13 mouse cellular contexts compared by ENCODE assay signal in genomic region chr1:155070561-155071286, GRCm38 (mm10). TPM values are rescaled to one million over a fixed set of nuclear protein-coding genes. Genes with fewer than 3 reads are reported as not detected.
DNase-seq lines count a peak whose midpoint lies in the region; ATAC-seq lines count a peak whose summit lies in the region.
"Had no signal": no experiment of that assay in that cellular context is flagged by ENCODE, and none has a peak within 500 bp of the region (broad histone marks: within the 10 kb centered on the region; RNA-seq: fewer than 3 reads in every experiment).

No protein-coding gene starts in this region.

- H3K4me3 ChIP-seq in forebrain, embryonic 11.5 days (ENCODE audit: low read depth, low read length) = no peak overlapping the region
- H3K4me3 ChIP-seq in forebrain, embryonic 13.5 days = no peak overlapping the region
- no peak overlapping the region for H3K4me3 ChIP-seq in midbrain, embryonic 16.5 days (ENCODE audit: low read depth, low read length)
- no peak overlapping the region for H3K4me3 ChIP-seq in midbrain, embryonic 13.5 days (replicated peaks)
- H3K4me3 ChIP-seq in hindbrain, embryonic 15.5 days = no peak overlapping the region
- H3K4me3 ChIP-seq in stomach, embryonic 15.5 days (replicated peaks) = no peak overlapping the region
- H3K4me3 ChIP-seq: forebrain, embryonic 15.5 days; lung, embryonic 15.5 days had no signal

- peaks cover 17% of the 10 kb centered on the region for H3K4me1 ChIP-seq in forebrain, embryonic 11.5 days (replicated peaks; ENCODE audit: control insufficient read depth, insufficient read depth, low read length)
- peaks cover 36% of the 10 kb centered on the region for H3K4me1 ChIP-seq in forebrain, embryonic 13.5 days
- H3K4me1 ChIP-seq in midbrain, embryonic 16.5 days (ENCODE audit: control insufficient read depth, insufficient read depth, low read length) = peaks cover 23% of the 10 kb centered on the region
- H3K4me1 ChIP-seq in midbrain, embryonic 13.5 days (replicated peaks) = peaks cover 36% of the 10 kb centered on the region
- H3K4me1 ChIP-seq in hindbrain, embryonic 15.5 days (replicated peaks) = peaks cover 23% of the 10 kb centered on the region
- H3K4me1 ChIP-seq in stomach, embryonic 15.5 days = peaks cover 13% of the 10 kb centered on the region

- H3K27me3 ChIP-seq in forebrain, embryonic 11.5 days (ENCODE audit: control insufficient read depth, insufficient read depth, low read length) = no peaks in the 10 kb centered on the region
- H3K27me3 ChIP-seq in forebrain, embryonic 13.5 days = 0 out of 2 replicates have a peak, but pooled peaks cover 3% of the 10 kb centered on the region
- H3K27me3 ChIP-seq in midbrain, embryonic 16.5 days (ENCODE audit: control insufficient read depth, insufficient read depth, low read depth, low read length) = no peaks in the 10 kb centered on the region
- 0 out of 2 replicates have a peak, but pooled peaks cover 4% of the 10 kb centered on the region for H3K27me3 ChIP-seq in midbrain, embryonic 13.5 days
- no peaks in the 10 kb centered on the region for H3K27me3 ChIP-seq in hindbrain, embryonic 15.5 days
- H3K27me3 ChIP-seq in stomach, embryonic 15.5 days (replicated peaks) = no peaks in the 10 kb centered on the region
- H3K27me3 ChIP-seq: forebrain, embryonic 15.5 days; lung, embryonic 15.5 days had no signal

- WGBS in forebrain, embryonic 11.5 days = 50% methylated on average over 5 of the region's 5 CpGs
- 53% methylated on average over 5 of the region's 5 CpGs for WGBS in forebrain, embryonic 13.5 days
- WGBS in midbrain, embryonic 16.5 days = 53% methylated on average over 5 of the region's 5 CpGs
- 55% methylated on average over 5 of the region's 5 CpGs for WGBS in midbrain, embryonic 13.5 days
- WGBS in hindbrain, embryonic 15.5 days = 59% methylated on average over 5 of the region's 5 CpGs
- WGBS in stomach, embryonic 15.5 days = 66% methylated on average over 5 of the region's 5 CpGs

- H3K36me3 ChIP-seq in forebrain, embryonic 11.5 days (ENCODE audit: control insufficient read depth, insufficient read depth, low read length) = no peaks in the 10 kb centered on the region
- H3K36me3 ChIP-seq in forebrain, embryonic 13.5 days (ENCODE audit: poor library complexity, severe bottlenecking) = no peaks in the 10 kb centered on the region
- H3K36me3 ChIP-seq in midbrain, embryonic 16.5 days (ENCODE audit: control insufficient read depth, insufficient read depth, low read length) = no peaks in the 10 kb centered on the region
- no peaks in the 10 kb centered on the region for H3K36me3 ChIP-seq in midbrain, embryonic 13.5 days
- no peaks in the 10 kb centered on the region for H3K36me3 ChIP-seq in hindbrain, embryonic 15.5 days
- H3K36me3 ChIP-seq in stomach, embryonic 15.5 days = no peaks in the 10 kb centered on the region
- H3K36me3 ChIP-seq: forebrain, embryonic 15.5 days; lung, embryonic 15.5 days had no signal

- no peak overlapping the region for H3K27ac ChIP-seq in forebrain, embryonic 11.5 days (ENCODE audit: low read depth, low read length)
- no peak overlapping the region for H3K27ac ChIP-seq in forebrain, embryonic 13.5 days
- H3K27ac ChIP-seq in midbrain, embryonic 16.5 days (ENCODE audit: low read length) = no peak overlapping the region
- no peak overlapping the region for H3K27ac ChIP-seq in midbrain, embryonic 13.5 days
- H3K27ac ChIP-seq in hindbrain, embryonic 15.5 days (replicated peaks) = no peak overlapping the region
- H3K27ac ChIP-seq in stomach, embryonic 15.5 days = 0 out of 2 replicates have a peak overlapping the region, but pooled peaks have one; percentile 49
- H3K27ac ChIP-seq: forebrain, embryonic 15.5 days had no signal

- no peak for DNase-seq in forebrain, embryonic 11.5 days (ENCODE audit: low spot score)
- no peak for DNase-seq in left cerebral cortex, adult 18-20 months (ENCODE audit: low spot score in 2 of 2)
- no peak for DNase-seq in adrenal gland, postnatal 25 days
- DNase-seq: adrenal gland, adult 2 months; kidney, postnatal 14 days; right cerebral cortex, adult 18-20 months had no signal

- no peaks in the 10 kb centered on the region for H3K9me3 ChIP-seq in forebrain, embryonic 11.5 days (ENCODE audit: control insufficient read depth, low read length)
- no peaks in the 10 kb centered on the region for H3K9me3 ChIP-seq in forebrain, embryonic 13.5 days (replicated peaks)
- H3K9me3 ChIP-seq in midbrain, embryonic 16.5 days (replicated peaks; ENCODE audit: control insufficient read depth, low read length, poor library complexity, severe bottlenecking) = no peaks in the 10 kb centered on the region
- H3K9me3 ChIP-seq in midbrain, embryonic 13.5 days = no peaks in the 10 kb centered on the region
- H3K9me3 ChIP-seq in hindbrain, embryonic 15.5 days = no peaks in the 10 kb centered on the region
- no peaks in the 10 kb centered on the region for H3K9me3 ChIP-seq in stomach, embryonic 15.5 days
- H3K9me3 ChIP-seq: forebrain, embryonic 15.5 days; lung, embryonic 15.5 days had no signal

- H3K4me2 ChIP-seq in forebrain, embryonic 11.5 days (ENCODE audit: low read depth, low read length, severe bottlenecking) = no peak overlapping the region
- no peak overlapping the region for H3K4me2 ChIP-seq in forebrain, embryonic 13.5 days
- H3K4me2 ChIP-seq in midbrain, embryonic 16.5 days (ENCODE audit: low read length) = no peak overlapping the region
- H3K4me2 ChIP-seq in midbrain, embryonic 13.5 days (replicated peaks) = no peak overlapping the region
- H3K4me2 ChIP-seq in hindbrain, embryonic 15.5 days = no peak overlapping the region
- H3K4me2 ChIP-seq in stomach, embryonic 15.5 days = no peak overlapping the region
- H3K4me2 ChIP-seq: forebrain, embryonic 15.5 days; lung, embryonic 15.5 days had no signal

- no peak overlapping the region for H3K9ac ChIP-seq in forebrain, embryonic 11.5 days (ENCODE audit: low read length)
- no peak overlapping the region for H3K9ac ChIP-seq in forebrain, embryonic 13.5 days
- H3K9ac ChIP-seq in midbrain, embryonic 16.5 days (ENCODE audit: low read depth, low read length) = no peak overlapping the region
- no peak overlapping the region for H3K9ac ChIP-seq in midbrain, embryonic 13.5 days (replicated peaks)
- no peak overlapping the region for H3K9ac ChIP-seq in hindbrain, embryonic 15.5 days
- no peak overlapping the region for H3K9ac ChIP-seq in stomach, embryonic 15.5 days
- H3K9ac ChIP-seq: forebrain, embryonic 15.5 days; lung, embryonic 15.5 days had no signal

- ATAC-seq in forebrain, embryonic 11.5 days (replicated peaks; ENCODE audit: low FRiP score) = 0 out of 2 replicates have a peak, but pooled peaks have one; percentile 11
- ATAC-seq in forebrain, embryonic 13.5 days = no peak
- peak; percentile 43 for ATAC-seq in midbrain, embryonic 16.5 days
- ATAC-seq in midbrain, embryonic 13.5 days = no peak
- peak; percentile 45; the same call in 1 of the 2 replicates for ATAC-seq in hindbrain, embryonic 15.5 days (ENCODE audit: low FRiP score, low read depth)
- ATAC-seq in stomach, embryonic 15.5 days (ENCODE audit: insufficient read depth, low FRiP score, low read depth) = no peak
- ATAC-seq: forebrain, embryonic 15.5 days had no signal

RNA-seq across cellular contexts. Expression of gene Ier5, which starts 28.7 kb away (rescaled TPM):
- polyA plus RNA-seq in forebrain, embryonic 11.5 days (2014; fragmentation: Nextera tagmentation; extraction: Ambion mirVana) = 19.4 and 28.0 TPM in 2 replicates
- polyA plus RNA-seq in forebrain, embryonic 13.5 days (2015; fragmentation: Nextera tagmentation; extraction: Ambion mirVana) = 8.6 and 12.2 TPM in 2 replicates
- polyA plus RNA-seq in midbrain, embryonic 16.5 days (2015; fragmentation: Nextera tagmentation; extraction: Ambion mirVana) = 4.8 and 4.9 TPM in 2 replicates
- polyA plus RNA-seq in midbrain, embryonic 13.5 days (2015; fragmentation: Nextera tagmentation; extraction: Ambion mirVana) = 5.9 and 9.4 TPM in 2 replicates
- polyA plus RNA-seq in hindbrain, embryonic 15.5 days (2015; fragmentation: Nextera tagmentation; extraction: Ambion mirVana) = 7.8 and 9.7 TPM in 2 replicates
- 5.8 TPM in 2 replicates for polyA plus RNA-seq in stomach, embryonic 15.5 days (2015; fragmentation: Nextera tagmentation; extraction: Ambion mirVana)
- 10 to 100 TPM; 76.3 to 83.2 TPM for total RNA-seq in left cerebral cortex, adult 18-20 months (2021)
- 6.7 and 9.1 TPM in 2 replicates for total RNA-seq in adrenal gland, postnatal 25 days (2021)

Comparison
In these comparisons a context has a peak if more than half of its experiments do, and no peak if none do; other contexts are left out.
1. ATAC-seq: peak in forebrain, embryonic 11.5 days (single experiment), midbrain, embryonic 16.5 days (single experiment) and hindbrain, embryonic 15.5 days (single experiment); none in forebrain, embryonic 13.5 days (single experiment), midbrain, embryonic 13.5 days (single experiment) and stomach, embryonic 15.5 days (single experiment).